Mouse (Mus musculus) erythroblast, embryonic 14.5 days (primary cell): ENCODE measurements around the gene Gm45213. TPM values are rescaled to one million over a fixed set of nuclear protein-coding genes. Genes with fewer than 3 reads are reported as not detected.

Experiments used
- H3K27me3 ChIP-seq: 2 replicates; pipeline ENCODE4 v1.6.1; 2012; ENCODE audit warnings: inconsistent platforms; ENCODE audit not compliant: control insufficient read depth
- H3K36me3 ChIP-seq: 2 replicates; pipeline ENCODE4 v1.6.1; 2012; ENCODE audit warnings: mild to moderate bottlenecking, inconsistent platforms; ENCODE audit not compliant: control insufficient read depth
- H3K4me1 ChIP-seq: 2 replicates; pipeline ENCODE4 v1.6.1; 2012; ENCODE audit warnings: inconsistent platforms; ENCODE audit not compliant: control insufficient read depth
- H3K4me3 ChIP-seq: replicated peaks from 2 replicates; pipeline ENCODE3; 2012; ENCODE audit warnings: moderate library complexity, mild to moderate bottlenecking, inconsistent platforms
- H3K9me3 ChIP-seq: 2 replicates; pipeline ENCODE4 v1.6.1; 2012; ENCODE audit warnings: low read length, inconsistent platforms, mixed read lengths; ENCODE audit not compliant: control insufficient read depth
- GATA1 ChIP-seq: IDR thresholded peaks from 2 replicates; pipeline ENCODE4 v1.6.1; 2012; ENCODE audit warnings: low read length, inconsistent platforms, mixed read lengths
- TAL1 ChIP-seq: IDR thresholded peaks from 3 replicates; pipeline ENCODE4 v1.6.1; 2012; ENCODE audit warnings: low read length, inconsistent platforms, mixed read lengths
- polyA plus RNA-seq: library from polyadenylated mRNA; stranded (reverse); fragments of >175 nt; gene quantifications from 2 replicates; pipeline ENCODE4 v1.2.3, GENCODE M21; 2012

The Gm45213 gene
- polyA plus RNA-seq, 1 experiment = not detected

DNA sequence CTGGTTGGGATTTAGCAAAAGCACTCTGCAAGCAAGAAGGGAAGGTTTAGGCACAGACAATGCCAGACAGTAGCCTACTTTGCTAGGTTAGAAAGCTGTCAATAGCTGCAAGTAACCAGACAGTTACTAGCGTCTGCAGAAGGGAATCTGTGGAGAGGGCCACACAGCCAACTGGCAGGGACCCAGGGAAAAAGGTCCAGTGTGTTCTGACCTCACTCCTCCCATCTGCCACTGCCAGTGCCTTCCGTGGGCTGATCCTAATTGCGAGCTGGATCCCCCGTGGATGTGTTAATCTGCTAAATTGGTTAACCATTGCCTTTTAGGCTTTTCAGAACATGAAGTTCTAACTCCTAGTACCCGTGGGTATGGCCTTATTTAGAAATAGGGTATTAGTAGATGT, 50.7 kb downstream of the Gm45213 start:
- no peaks in the 10 kb centered on the region for H3K27me3 ChIP-seq
- no peak for TF ChIP-seq TAL1
- H3K36me3 ChIP-seq = peaks cover 25% of the 10 kb centered on the region
- no peak overlapping the region for H3K4me3 ChIP-seq
- H3K9me3 ChIP-seq = no peaks in the 10 kb centered on the region
- no peaks in the 10 kb centered on the region for H3K4me1 ChIP-seq

DNA sequence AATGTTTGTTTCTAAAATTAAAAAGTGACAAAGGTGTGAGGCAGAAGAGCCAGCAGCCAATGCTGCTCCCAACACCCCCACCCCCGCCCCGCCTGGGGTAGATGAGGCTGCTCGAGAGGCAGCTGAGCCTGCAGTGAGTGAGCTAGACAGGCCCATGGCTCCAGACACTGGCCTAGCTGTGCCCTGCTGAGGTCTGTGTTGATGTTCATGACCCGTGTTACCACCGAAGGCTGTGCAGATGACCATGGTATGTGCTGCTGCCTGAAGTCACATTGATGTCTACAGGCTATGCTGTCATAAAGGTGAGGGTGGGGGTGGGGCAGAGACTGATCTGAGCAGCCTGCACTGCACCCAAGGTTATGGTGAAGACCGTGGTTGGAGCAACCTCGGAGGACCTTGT, 55.4 kb downstream of the Gm45213 start:
- H3K36me3 ChIP-seq = no peaks in the 10 kb centered on the region
- TF ChIP-seq GATA1 = no peak
- TF ChIP-seq TAL1 = no peak
- no peaks in the 10 kb centered on the region for H3K4me1 ChIP-seq
- H3K4me3 ChIP-seq = no peak overlapping the region
- H3K27me3 ChIP-seq = peaks cover 10% of the 10 kb centered on the region
- no peaks in the 10 kb centered on the region for H3K9me3 ChIP-seq

DNA sequence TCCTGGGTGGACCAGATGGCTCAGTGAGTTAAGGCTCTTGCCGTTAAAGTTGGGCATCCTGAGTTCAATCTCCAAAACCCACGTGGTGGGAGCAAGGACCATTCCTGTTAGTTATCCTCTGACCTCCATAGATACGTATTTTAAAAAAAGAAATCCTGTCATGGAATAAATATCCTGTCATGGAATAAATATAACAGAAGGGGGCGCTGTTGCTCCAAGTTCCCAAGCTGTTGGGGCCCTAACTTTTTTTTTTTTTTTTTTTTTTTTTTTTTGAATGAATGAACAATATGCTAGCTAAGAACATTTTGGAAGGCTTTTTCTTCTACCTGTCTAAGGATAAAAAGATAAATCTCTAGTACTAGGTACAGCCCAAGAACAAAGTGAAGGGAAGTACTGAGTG, 58.5 kb downstream of the Gm45213 start:
- Histone ChIP-seq H3K27me3 (peaks cover 17% of the 10 kb centered on the region), H3K36me3 (no peaks in the 10 kb centered on the region)

DNA sequence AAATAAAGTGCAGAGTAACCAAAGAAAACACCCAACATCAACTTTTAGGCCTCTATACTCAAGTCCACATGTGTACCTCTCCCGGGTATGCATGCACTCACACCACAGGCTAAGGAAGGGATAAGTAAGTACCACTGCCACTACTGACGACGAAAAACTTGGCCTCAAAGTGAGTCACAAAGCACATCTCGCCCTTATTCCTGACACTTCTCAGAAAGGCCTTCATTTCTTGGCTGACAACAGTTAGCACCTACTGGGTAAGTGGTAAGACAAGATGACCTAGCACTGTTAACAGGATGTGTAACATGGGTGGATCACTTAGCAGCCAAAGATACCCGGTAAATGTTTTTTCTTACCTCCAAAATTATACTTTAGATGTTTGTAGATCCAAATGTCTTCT, 61.1 kb downstream of the Gm45213 start:
- TF ChIP-seq TAL1 = no peak
- peaks cover 14% of the 10 kb centered on the region for H3K4me1 ChIP-seq
- no peaks in the 10 kb centered on the region for H3K9me3 ChIP-seq
- no peaks in the 10 kb centered on the region for H3K36me3 ChIP-seq
- no peak overlapping the region for H3K4me3 ChIP-seq
- peaks cover 26% of the 10 kb centered on the region for H3K27me3 ChIP-seq

More for the DNA sequence above, 58.5 kb downstream of the Gm45213 start:
- Histone ChIP-seq H3K4me3 (no peak overlapping the region), H3K4me1 (no peaks in the 10 kb centered on the region), H3K9me3 (no peaks in the 10 kb centered on the region)
- no peak for TF ChIP-seq TAL1
- no peak for TF ChIP-seq GATA1

DNA sequence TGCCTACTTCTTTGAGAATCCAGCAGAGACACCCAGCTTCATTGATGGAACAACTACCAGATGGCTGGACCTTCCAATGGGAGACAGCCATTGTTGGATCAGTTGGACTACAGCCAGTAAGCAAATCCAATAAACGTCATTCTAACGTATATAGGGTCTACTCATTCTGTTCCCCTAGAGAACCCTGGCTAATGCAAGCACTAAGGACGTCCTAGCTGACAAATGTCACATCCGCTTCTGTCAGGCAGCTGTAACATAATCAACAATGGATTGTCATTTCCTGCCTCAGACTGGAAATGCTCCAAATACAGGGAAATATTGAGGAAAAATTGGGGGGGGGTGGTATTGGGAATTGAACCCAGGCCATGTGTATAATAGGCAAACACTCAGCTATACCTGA, 62.4 kb downstream of the Gm45213 start:
- Histone ChIP-seq H3K4me3 (no peak overlapping the region), H3K27me3 (peaks cover 21% of the 10 kb centered on the region), H3K9me3 (no peaks in the 10 kb centered on the region), H3K36me3 (no peaks in the 10 kb centered on the region), H3K4me1 (peaks cover 24% of the 10 kb centered on the region)
- TF ChIP-seq TAL1 (no peak), GATA1 (no peak)

DNA sequence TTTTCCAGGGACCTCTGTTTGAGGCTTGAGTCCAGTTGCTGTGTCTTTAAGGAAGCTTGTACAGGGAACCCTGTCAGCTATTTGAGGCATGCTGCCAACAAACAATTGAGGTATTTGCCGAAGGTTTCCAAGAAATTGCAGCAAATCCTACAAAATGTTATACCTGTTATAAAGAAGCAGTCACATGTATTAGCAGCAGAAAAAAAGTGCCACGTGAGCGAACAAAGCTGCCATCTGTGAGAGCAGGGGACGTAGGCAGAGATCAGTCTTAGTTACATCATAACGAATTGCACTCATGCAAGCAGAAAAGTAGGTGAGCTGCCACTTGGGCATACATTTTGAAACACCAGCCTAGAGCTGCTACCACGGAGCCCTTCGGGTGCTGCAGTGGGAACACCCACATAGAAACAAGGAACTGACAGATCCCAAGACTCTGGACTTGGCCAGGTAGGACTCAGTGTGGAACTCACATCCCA, 63.2 kb downstream of the Gm45213 start:
- TF ChIP-seq TAL1 = no peak
- Histone ChIP-seq H3K4me1 (peaks cover 31% of the 10 kb centered on the region), H3K36me3 (no peaks in the 10 kb centered on the region), H3K4me3 (no peak overlapping the region), H3K9me3 (no peaks in the 10 kb centered on the region), H3K27me3 (peaks cover 19% of the 10 kb centered on the region)

DNA sequence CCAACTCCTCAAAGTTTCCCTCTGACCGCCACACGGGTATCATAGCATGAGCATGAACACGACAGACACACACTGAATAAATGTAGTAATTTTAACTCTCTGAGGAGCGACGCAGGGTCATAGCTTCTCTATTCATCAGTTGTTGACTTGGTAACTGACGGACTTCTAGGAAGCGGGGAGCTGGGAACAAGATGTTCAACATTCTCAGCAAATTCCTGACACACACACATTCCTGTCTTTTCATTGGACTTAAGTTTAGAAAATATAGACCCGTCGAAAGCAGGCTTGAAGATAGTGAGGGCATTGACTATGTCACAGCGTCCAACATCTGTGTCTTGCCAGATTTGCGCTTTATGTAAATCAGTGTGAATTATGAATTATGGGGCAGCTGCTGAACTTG, 63.8 kb downstream of the Gm45213 start:
- H3K36me3 ChIP-seq = peaks cover 1% of the 10 kb centered on the region
- H3K4me3 ChIP-seq = no peak overlapping the region
- no peaks in the 10 kb centered on the region for H3K9me3 ChIP-seq
- peaks cover 19% of the 10 kb centered on the region for H3K27me3 ChIP-seq
- TF ChIP-seq GATA1 (no peak), TAL1 (no peak)
- H3K4me1 ChIP-seq = peaks cover 37% of the 10 kb centered on the region

DNA sequence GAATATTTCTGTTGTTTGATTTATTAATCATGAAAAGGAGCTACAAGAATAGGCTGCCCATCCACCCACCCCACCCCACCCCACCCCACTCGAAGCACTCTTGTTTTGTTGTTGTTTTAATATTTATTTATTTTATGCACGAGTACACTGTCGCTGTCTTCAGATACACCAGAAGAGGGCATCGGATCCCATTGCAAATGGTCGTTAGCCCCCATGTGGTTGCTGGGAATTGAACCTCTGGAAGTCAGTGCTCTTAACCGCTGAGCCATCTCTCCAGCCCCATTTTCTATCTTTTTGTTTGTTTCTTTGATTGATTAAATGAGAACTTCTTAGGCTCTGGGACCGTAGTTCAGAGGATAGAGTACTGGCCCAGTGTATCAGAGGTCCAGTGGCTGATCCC, 64.5 kb downstream of the Gm45213 start:
- no peaks in the 10 kb centered on the region for H3K9me3 ChIP-seq
- no peak overlapping the region for H3K4me3 ChIP-seq
- peaks cover 6% of the 10 kb centered on the region for H3K36me3 ChIP-seq
- peaks cover 43% of the 10 kb centered on the region for H3K4me1 ChIP-seq
- TF ChIP-seq GATA1 (no peak), TAL1 (no peak)
- peaks cover 19% of the 10 kb centered on the region for H3K27me3 ChIP-seq

DNA sequence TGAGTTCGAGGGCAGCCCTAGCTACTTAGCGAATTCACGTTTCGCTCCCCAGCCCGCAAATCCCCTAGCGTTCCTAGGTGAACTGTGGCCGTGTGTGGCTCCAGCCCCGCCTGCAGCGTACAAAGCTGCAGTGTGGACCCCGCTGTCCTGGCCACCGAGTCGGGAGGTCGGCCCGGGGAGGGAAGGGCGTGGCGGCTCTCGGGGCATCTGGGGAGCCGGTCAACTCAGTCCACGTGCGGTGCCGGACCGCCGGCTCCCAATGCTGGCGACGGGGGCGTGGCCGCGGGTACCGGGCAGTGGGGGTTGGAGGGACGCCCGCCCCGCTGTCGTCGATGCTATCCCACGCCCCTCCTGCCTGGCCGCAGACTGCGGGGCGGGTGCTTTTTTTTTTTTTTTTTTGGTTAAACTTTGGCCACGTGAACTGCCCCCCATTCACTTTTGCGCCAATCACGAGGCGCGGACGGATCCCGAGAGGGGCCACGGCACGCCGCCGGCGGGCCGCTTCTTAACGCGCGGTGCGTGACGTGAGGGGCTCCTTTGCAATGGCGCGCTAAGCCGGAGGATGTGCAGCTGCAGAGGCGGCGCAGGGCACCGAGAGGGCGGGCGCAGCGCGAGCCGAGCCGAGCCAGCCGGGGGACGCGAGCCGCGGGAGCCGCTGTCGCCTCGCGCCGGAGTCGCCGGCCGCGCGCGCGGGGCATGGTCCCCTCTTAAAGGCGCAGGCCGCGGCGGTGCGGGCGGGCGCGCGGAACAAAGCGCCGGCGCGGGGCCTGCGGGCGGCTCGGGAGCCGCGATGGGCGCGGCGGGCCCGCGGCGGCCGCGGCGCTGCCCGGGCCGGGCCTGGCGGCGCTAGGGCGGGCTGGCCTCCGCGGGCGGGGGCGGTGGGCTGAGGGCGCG, 65.8 kb downstream of the Gm45213 start, which contains the start of gene Chsy1:
TSS of gene Chsy1 (plus strand) at position 555 of the 894 bp plus-strand sequence.
- TF ChIP-seq TAL1 (no peak), GATA1 (no peak)
- peak within 1 kb of the TSS; percentile 87 for H3K4me3 ChIP-seq
- peaks cover 16% of the 10 kb centered on the region for H3K27me3 ChIP-seq
- H3K9me3 ChIP-seq = no peaks in the 10 kb centered on the region
- H3K4me1 ChIP-seq = peaks cover 54% of the 10 kb centered on the region
- peaks cover 12% of the 10 kb centered on the region for H3K36me3 ChIP-seq
